ENCODE assay signal across 9 mouse cellular contexts in genomic region chr13:56422072-56422723, GRCm38 (mm10). TPM values are rescaled to one million over a fixed set of nuclear protein-coding genes. Genes with fewer than 3 reads are reported as not detected.
DNase-seq lines count a peak whose midpoint lies in the region; ATAC-seq and TF ChIP-seq lines count a peak whose summit lies in the region.
"Had no signal": no experiment of that assay in that cellular context is flagged by ENCODE, and none has a peak within 500 bp of the region (broad histone marks: within the 10 kb centered on the region; RNA-seq: fewer than 3 reads in every experiment).

No protein-coding gene starts in this region.

- no peaks in the 10 kb centered on the region for H3K9me3 ChIP-seq in embryonic facial prominence, embryonic 15.5 days (replicated peaks)
- H3K9me3 ChIP-seq: liver, embryonic 15.5 days had no signal

- no peak overlapping the region; the same call in 1 of the 2 replicates for H3K4me3 ChIP-seq in embryonic facial prominence, embryonic 15.5 days (replicated peaks)
- no peak overlapping the region for H3K4me3 ChIP-seq in lung, adult 2 months (replicated peaks; ENCODE audit: extremely low read depth, low read depth, low read length)
- H3K4me3 ChIP-seq: liver, embryonic 15.5 days had no signal

- peak overlapping the region; percentile 36 for H3K27ac ChIP-seq in embryonic facial prominence, embryonic 15.5 days (replicated peaks)
- H3K27ac ChIP-seq: liver, embryonic 15.5 days had no signal

- H3K4me2 ChIP-seq in embryonic facial prominence, embryonic 15.5 days (replicated peaks) = peak overlapping the region; percentile 39
- H3K4me2 ChIP-seq: liver, embryonic 15.5 days had no signal

- H3K36me3 ChIP-seq in embryonic facial prominence, embryonic 15.5 days = no peaks in the 10 kb centered on the region
- H3K36me3 ChIP-seq: liver, embryonic 15.5 days had no signal

- H3K9ac ChIP-seq in embryonic facial prominence, embryonic 15.5 days = no peak overlapping the region
- H3K9ac ChIP-seq: liver, embryonic 15.5 days had no signal

- WGBS in embryonic facial prominence, embryonic 15.5 days = 7% methylated on average over 16 of the region's 16 CpGs
- 20% methylated on average over 16 of the region's 16 CpGs for WGBS in lung, adult 2 months

- H3K4me1 ChIP-seq in embryonic facial prominence, embryonic 15.5 days = peaks cover 22% of the 10 kb centered on the region
- no peaks in the 10 kb centered on the region for H3K4me1 ChIP-seq in lung, adult 2 months (ENCODE audit: control insufficient read depth, insufficient read depth, low read length)
- H3K4me1 ChIP-seq: liver, embryonic 15.5 days had no signal

- peak; percentile 48; the same call in 1 of the 2 replicates for ATAC-seq in embryonic facial prominence, embryonic 15.5 days (ENCODE audit: insufficient number of reproducible peaks, low FRiP score, low TSS enrichment, low read depth)
- no peak for ATAC-seq in inflammation-experienced regulatory T-cells, adult 6 months

- no peak for TF ChIP-seq CTCF in lung, adult 2 months (IDR thresholded peaks at IDR 0.05; ENCODE audit: insufficient read depth, low read length)

- intact Hi-C loops in heart, postnatal 14 days (cut with DNase I) = loop anchor here (1.0 to 5.0 kb wide), 3 partner anchors 80 to 225 kb away; no protein-coding TSS in a partner anchor

- no peaks in the 10 kb centered on the region for H3K27me3 ChIP-seq in embryonic facial prominence, embryonic 15.5 days

- TF ChIP-seq POLR2A in lung, adult 2 months (IDR thresholded peaks at IDR 0.05; ENCODE audit: borderline replicate concordance, extremely low read depth, low read depth, low read length) = no peak

- peak; percentile 66 for DNase-seq in ES-CJ7 (ENCODE audit: low read depth, low spot score)
- peak; percentile 79 for DNase-seq in adrenal gland, postnatal 14 days
- peak; percentile 63 to 81 for DNase-seq in heart, postnatal 14 days
- DNase-seq in layer of hippocampus, adult 11-12 months (ENCODE audit: low spot score) = peak; percentile 79
- peak; percentile 66 for DNase-seq in lung, adult 2 months
- peak; percentile 53 for DNase-seq in right cerebral cortex, adult 18-20 months

RNA-seq across cellular contexts. Expression of gene Gm3045, which starts 4.2 kb away (rescaled TPM):
- not detected in 2 replicates for total RNA-seq in adrenal gland, postnatal 14 days (2021)
- polyA plus RNA-seq in embryonic facial prominence, embryonic 15.5 days (2015; fragmentation: Nextera tagmentation; extraction: Ambion mirVana) = 0.09 and 0.20 TPM in 2 replicates
- total RNA-seq in heart, postnatal 14 days (2021) = not detected
- polyA plus RNA-seq in lung, adult 2 months (2012; rRNA removed) = 0.06 TPM in 1 of 2 replicates, not detected in the other
- not detected for polyA plus RNA-seq in inflammation-experienced regulatory T-cells, adult 6 months (2017; shearing (Covaris generic))
- polyA plus RNA-seq: liver, embryonic 15.5 days had no signal

RNA-seq across cellular contexts. Expression of gene Slc25a48, which starts 16.0 kb away (rescaled TPM):
- 2.7 and 4.6 TPM in 2 replicates for total RNA-seq in adrenal gland, postnatal 14 days (2021)
- 1.2 and 1.3 TPM in 2 replicates for polyA plus RNA-seq in embryonic facial prominence, embryonic 15.5 days (2015; fragmentation: Nextera tagmentation; extraction: Ambion mirVana)
- under 1 TPM in 1 of 2 experiments, not detected in 1; 0.07 TPM for total RNA-seq in heart, postnatal 14 days (2021)
- 0.24 and 0.51 TPM in 2 replicates for polyA plus RNA-seq in lung, adult 2 months (2012; rRNA removed)
- not detected for polyA plus RNA-seq in inflammation-experienced regulatory T-cells, adult 6 months (2017; shearing (Covaris generic))

RNA-seq across cellular contexts. Expression of gene Il9, which starts 59.8 kb away (rescaled TPM):
- total RNA-seq in adrenal gland, postnatal 14 days (2021) = not detected in 2 replicates
- not detected in 2 replicates for polyA plus RNA-seq in embryonic facial prominence, embryonic 15.5 days (2015; fragmentation: Nextera tagmentation; extraction: Ambion mirVana)
- not detected for total RNA-seq in heart, postnatal 14 days (2021)
- polyA plus RNA-seq in lung, adult 2 months (2012; rRNA removed) = not detected in 2 replicates
- not detected for polyA plus RNA-seq in inflammation-experienced regulatory T-cells, adult 6 months (2017; shearing (Covaris generic))
- polyA plus RNA-seq: liver, embryonic 15.5 days had no signal
